Mouse (Mus musculus): ENCODE measurements around the gene Gne.
A peak's percentile ranks its signal among the peaks of the same experiment; 100 is the strongest.
"Not testable (repeated sequence)": the region's sequence is repeated elsewhere in the genome, so short reads cannot be mapped to it uniquely, and the experiment has no call there.

Gne gene

DNA sequence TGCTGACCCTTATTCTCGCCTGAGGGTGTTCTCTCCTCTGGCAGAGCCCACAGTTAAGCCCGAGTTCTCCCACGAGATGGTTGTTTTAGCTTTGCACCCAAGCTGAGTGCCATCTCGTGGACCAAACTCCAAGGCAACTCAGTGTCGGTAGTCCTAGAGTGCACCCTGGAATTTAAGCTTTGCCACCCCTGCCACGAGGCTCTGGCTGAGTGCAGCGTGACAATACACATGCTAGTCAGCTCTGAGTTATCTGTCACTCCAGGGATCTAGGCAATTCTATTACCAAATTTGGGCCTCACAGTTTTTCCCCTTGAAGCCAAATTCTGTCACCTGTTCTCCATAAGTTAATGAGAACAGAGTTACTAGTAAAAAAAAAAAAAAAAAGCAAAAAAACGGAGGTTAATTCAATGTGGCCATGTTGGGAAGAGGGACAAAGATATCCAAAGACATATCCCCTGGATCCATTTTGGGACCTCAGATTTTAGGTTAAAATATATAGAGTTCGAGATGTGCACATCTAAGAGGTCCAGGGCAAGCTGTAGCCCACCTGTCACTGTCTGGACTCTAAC, 11.0 kb downstream of the Gne start:
- no peak for DNase-seq (ENCODE audit: low read depth, low spot score)

DNA sequence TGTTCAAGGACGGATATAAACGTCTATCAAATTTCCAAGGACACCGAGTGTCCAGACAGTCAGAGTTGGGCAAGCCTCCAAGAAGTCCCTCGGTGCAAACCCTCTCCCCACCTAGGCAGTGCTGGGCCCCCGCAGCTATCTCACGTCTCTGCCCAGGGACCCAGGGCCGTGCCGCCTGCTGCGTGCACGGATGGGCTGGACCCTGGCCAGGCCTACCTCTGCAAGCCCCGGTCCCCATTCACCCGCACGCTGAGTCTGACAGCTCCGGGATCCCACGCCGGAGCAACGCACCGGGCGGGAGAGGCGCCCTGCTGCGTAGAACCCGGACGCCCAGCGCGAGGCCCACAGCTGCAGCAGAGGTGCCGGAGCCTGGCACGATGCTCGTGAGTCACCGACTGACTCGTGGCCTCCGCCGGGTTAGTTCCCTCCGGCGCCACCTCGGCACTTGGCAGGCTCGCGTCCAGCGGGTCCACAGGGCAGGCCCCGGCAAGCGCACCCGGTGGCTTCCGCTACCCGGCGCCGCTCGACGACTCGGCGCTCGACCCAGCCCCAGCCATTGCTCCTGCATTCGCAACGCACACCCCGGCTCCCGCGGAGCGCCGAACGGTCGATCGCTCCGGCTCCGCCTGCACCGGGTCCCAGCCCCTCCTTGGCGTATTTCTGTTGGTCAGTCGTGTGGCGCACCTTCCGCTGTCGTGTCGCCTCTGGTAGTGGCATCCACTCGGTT, 11.7 kb downstream of the Gne start:
- DNase-seq (ENCODE audit: low read depth, low spot score), result peak; percentile 75

DNA sequence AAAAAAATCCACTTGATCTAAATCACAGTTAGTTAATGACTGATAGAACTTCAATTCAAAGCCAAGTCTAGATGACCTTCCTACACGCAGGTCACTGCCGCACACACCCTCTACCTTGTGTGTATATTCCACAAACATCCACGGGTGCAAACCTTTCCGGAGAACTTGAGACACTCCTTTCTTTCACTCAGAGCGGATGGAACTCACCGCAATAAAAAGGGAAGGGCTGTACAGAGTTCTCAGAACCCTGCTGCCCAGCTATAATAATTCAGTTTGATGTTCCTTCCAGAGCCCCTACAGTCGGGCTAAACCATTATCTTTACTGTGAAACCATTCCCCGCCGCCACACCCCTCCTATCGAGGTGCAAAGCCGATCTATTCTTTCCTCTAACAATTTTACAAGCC, 12.2 kb downstream of the Gne start:
- DNase-seq (ENCODE audit: low read depth, low spot score), result no peak

DNA sequence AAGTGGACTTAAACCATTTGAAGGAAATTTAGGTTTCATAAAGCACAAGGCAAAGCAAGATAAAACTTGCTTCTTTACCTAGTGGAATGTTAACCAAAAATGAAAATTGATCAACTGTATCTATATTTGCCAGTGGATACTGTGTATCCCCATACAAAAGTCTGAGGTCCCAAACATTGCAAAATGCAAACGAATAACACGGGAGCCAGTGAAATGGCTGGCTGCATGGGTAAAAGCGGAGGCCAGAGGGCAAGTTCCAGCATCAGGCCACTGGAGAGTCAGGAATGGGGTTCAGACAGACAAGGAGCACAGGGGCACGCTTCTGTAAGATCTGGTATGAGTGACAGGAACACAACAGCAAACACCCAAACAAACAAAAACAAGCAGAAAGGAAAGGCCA, 13.3 kb downstream of the Gne start:
- no peak for DNase-seq (ENCODE audit: low read depth, low spot score)

DNA sequence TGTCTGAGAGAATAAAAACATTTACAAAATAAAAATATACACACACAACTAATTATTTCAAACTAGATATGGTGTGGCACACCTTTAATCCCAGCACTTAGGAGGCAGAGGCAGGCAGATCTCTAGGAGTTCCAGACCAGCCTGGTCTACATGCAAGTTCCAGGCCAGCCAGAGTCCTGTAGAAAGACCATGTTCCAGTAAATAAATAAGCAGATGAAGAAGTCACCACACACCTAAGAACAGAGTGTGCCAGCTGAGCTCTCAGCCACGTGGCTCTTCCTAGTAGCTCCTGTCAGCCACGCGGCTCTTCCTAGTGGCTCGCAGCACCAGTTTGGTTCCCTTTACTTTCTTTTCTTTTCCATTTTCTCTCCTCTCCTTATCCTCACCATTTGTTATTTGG, 14.6 kb downstream of the Gne start:
- no peak for DNase-seq (ENCODE audit: low read depth, low spot score)

DNA sequence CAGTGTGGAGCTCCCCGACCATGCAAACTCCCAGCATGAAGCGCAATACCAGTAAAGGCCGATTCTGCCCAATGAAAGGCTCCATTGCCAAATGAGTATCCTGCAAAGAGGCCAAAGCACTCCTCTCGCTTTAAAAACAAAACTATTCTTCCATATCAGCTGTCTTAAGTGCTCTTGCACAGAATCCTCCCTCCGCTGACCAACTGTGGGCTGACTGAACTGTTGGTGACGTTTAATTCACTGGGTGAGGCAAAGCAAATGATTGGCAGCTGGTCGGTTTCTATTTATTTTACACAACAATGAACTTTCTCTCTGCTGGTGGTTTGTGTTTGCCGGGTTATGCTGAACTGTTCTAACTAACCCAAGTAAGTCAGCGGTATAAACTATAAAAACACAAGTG, 15.2 kb downstream of the Gne start:
- DNase-seq (ENCODE audit: low read depth, low spot score), result no peak

DNA sequence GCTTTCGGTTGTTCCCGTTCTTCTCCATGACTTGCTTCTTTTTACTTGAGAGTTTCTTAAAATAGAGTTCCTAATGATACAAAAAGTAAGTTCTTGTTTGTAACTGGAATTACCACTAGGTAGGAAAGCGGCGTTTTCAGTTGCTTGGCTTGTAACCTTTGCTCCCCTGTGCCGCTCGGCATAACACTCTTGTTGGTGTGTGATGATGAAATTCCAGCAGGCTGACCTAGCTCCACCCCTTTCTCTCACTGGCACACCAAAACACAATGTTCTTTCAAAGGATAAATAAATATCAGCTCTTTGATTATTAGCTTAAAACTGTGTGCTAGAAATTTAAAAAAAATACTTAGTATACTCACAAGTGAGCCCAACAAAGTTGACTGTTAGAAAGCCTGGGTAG, 17.1 kb downstream of the Gne start:
- DNase-seq (ENCODE audit: low read depth, low spot score), result no peak

DNA sequence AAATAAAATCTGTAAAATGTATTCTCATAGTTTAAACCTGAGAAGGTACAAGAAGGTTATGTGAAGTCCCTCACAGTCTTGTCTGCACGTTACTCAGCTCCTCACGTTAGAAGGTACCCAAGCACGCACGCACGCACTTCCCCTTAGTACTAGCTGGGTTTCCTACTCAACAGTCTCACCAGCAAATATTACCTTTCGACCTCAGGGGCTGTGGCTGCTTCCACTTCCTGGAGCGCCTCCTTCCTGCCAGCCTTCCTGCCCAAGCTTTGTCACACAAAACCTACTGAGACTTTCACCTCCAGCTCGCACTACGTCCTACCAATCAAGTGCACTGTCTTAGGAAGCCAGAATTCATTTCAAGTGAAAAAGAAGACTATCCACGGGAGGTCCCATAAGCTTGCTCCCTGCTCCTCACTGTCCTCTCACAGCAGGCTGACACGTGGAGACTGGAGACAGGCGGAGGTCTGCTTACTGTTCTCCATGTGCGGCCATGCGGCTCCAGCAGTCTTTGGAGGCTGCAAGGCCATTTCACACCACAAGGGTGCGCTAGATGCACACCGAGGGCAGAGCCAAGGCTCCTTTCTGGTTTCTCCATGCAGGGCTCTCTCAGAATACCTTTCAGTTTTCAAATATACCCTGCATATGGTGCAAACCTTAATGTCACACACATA, 18.5 kb downstream of the Gne start:
- DNase-seq (ENCODE audit: low read depth, low spot score), result peak; percentile 42

DNA sequence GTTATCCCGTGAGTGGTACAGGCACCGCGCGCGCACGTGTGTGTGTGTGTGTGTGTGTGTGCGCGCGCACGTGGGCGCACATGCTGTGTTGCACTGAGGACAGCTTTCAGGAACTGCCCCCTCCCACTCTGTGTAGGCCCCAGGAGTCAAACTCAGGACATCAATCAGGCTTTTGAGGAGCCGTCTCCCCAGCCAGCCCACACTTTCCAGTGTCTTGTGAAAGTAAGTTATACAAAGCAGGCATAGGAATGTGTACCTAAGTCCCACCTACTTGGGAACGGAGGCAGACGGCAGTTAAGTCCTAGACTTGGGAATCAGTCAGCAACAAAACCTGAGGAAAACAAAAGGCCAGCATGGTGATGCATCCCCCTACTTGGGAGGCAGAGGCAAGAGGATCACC, 21.2 kb downstream of the Gne start:
- no peak for DNase-seq (ENCODE audit: low read depth, low spot score)

DNA sequence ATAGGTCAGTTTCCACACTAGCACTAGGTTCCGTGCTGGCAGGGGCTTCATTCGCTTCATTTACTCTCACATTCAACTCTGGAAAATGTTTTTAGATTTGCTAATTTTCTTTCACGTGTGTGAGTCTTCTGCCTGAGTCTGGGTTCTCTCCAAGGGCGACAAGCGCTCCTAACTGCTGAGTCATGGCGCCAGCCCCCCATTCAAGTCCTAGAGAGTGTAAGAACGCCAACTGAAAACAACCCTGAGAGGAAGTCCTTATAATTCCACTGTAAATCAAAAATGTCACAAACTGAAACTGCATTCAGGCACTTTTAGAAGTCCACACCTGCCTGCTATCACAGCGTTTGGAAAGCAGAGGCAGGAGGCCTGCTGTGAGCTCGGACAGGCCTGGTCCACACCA, 21.9 kb downstream of the Gne start:
- no peak for DNase-seq (ENCODE audit: low read depth, low spot score)

DNA sequence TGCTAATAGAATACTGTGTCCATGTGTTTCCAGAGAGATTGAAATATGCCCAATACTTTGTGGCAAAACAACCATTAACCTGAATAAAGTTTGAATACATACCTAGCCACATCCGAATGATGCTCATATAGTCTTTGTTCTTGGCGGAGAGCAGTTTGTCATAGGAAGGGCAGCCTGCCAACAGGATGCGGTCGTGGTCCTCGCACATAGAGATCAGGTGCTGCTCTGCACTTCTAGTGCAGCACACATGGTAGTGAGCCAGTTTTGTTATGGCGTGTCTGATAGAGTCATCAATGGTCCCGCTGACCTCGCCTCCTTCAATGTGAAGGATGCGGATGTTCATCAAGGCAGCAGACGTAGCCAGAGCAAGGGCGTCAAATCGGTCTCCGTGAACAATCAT, 24.3 kb downstream of the Gne start:
- no peak for DNase-seq (ENCODE audit: low read depth, low spot score)

DNA sequence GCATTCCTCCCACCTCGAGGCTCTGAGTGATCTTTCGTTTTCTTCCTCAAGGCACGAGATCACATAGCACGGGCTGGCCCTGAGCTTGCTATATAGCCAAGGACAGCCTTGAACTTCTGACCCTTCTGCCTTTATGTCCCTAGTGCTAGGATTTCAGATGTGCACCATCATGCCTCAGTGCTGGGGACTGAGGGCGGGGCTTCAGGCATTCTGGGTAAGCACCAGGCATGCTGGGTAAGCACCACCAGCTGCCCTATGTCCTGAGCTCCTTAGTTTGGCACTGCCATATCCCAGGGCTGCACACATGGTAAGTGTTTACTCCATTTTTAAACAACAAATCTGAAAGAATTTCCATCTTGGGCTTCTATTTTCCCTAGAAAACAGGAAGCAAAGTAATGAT, 34.2 kb downstream of the Gne start:
- DNase-seq (ENCODE audit: low read depth, low spot score), result no peak

DNA sequence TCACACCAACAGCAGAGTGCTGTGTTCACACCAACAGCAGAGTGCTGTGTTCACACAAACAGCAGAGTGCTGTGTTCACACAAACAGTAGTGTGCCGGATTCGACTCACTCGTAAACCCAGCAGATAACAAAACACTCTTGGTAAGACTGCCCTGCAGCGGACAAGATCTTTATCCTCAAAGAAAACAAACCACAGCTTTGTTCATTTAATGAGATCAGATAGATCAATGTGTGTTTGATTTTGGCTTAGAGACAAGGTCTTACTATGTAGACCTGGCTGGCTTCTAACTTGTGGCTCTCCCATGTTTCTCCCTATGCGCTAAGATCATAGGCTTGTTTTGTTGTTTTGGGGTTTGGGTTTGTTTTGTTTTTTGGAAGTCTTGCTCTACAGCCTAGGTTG, 37.9 kb downstream of the Gne start:
- no peak for DNase-seq (ENCODE audit: low read depth, low spot score)

DNA sequence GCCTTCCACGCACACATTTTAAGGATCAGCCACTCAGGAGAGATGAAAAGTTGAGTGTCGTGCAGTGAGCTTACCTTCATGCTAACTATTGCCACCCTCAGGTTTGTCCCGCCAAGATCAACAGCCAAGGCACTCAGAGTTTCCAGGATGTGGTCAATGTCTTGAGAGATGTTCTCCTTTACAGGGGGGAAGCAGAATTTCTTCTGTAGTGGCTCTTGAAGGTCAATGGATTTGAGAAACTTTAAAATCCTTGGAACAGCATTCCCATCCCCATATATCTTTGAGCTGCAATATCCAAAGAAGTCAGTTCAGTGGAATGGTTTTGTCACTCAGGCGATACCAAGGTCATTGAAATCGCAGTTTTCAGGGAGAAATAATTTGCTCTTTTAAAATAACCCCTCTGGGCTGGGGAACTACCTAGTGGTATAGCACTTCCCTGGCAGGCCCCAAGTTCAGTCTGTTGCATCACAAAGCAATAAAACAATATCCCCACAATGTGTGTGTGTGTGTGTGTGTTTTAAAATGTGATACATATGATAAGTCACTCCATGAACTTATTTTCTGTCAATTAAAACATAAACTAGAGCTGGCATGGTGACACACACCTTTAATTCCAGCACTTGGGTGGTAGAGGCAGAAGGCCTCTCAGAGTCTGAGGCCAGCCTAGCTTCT, 39.2 kb downstream of the Gne start:
- no peak for DNase-seq (ENCODE audit: low read depth, low spot score)

DNA sequence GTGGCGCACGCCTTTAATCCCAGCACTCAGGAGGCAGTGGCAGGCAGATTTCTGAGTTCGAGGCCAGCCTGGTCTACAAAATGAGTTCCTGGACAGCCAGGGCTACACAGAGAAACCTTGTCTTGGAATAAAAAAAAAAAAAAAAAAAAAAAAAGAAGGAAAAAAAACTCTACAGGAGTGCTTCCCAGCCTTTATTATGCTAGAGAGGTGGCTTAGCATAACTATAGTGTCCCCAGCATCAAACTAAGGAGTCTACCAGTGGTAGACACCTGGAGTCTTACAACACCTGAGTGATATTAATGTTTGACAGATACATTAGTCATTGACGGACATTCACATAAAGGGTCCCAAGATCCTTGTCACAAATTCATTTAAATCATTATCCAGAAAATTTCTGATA, 40.8 kb downstream of the Gne start:
- not testable (repeated sequence) for DNase-seq (ENCODE audit: low read depth, low spot score)

DNA sequence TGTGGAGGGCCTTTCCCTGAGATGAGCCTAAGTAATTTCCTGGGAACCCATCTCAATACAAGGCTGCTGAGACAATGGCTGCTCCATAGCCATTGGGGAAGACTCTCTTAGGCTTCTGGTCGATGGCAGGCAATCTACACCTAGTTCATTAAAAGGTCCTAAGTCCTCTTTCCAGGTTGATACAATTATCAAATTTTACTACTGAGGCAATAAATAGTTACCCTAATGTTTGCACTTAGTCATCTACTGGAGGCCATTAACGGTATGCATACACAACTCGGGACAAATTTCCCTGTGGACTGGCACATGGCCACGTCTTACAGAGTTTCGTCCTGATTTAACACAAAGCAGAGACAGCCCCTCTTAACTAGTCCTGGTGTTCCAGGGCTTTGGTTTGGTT, 41.5 kb downstream of the Gne start:
- no peak for DNase-seq (ENCODE audit: low read depth, low spot score)

DNA sequence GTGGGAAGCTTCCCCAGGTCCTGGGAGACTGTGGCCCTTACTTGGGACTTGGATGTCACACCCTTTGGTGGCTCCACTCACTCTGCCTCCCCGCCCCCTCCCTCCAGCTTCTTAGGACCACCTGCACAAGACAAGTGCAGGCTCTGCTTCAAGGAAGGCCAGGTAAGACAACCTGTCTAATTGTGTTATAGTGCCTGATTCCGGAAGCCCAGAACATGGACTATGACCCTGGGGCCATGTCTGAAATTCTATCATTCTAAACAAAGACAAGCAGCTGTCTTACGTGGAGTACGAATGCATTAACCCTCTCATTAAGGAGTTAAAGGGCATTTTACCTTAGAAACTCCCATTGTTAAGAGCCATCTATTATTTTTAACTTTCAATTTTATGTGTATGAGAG, 43.2 kb downstream of the Gne start:
- no peak for DNase-seq (ENCODE audit: low read depth, low spot score)

DNA sequence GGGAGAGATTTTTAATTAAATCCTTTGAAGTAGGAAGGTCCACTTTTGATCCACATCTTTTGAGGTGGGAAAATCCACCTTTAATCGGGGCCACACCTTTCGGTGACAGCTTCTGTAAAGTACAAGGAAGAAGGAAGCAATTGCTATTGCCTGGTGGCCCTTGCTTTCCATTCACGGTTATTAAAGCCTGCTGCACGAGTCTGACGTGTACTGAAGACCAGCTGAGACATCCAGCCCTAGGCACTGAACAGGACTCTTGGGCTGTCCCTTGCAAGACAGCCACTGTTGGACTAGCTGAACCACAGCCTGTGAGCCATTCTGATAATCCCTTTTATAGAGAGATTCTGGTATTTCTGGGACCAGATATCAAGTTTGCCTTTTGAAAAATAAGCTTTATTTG, 47.5 kb downstream of the Gne start:
- no peak for DNase-seq (ENCODE audit: low read depth, low spot score)

DNA sequence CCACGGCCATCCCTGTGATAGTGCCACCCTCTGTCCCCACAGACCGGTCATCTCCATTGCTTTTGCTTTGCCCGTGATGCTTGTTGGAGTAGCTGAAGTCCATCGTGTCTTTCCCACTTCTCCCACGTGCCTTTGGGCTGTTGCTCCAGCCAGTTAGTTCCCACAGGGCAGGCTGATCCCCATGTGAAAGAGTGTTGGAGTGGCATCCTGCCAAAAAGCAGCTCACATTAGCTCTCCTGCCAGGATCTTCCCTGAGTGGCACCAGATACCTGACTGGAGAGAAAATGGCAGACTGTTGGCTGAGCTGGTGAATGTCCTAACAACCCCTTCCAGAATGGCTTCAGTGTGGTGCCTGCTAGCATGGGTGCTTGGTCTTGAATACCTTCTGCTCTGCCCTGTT, 52.5 kb downstream of the Gne start:
- DNase-seq (ENCODE audit: low read depth, low spot score), result no peak

DNA sequence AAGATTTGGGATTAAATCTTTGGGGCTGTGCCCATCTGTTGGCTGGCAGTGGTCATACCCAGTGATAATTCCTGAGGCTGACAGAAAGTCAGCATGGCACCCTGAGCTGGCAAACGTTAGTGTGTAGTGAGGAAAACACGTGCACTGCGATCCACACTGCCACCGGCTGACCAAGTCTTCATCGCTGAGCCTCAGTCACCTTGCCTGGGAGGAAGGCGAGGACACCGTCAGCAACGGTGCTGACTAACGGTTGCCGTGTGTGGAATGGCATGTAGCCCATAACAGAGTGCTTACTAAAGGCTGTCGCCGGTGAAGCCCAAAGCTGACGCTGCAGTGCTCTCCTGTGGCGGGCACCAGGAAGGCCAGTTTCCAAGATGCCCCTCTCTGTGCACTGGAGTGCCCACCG, 54.3 kb downstream of the Gne start:
- no peak for DNase-seq (ENCODE audit: low read depth, low spot score)

DNA sequence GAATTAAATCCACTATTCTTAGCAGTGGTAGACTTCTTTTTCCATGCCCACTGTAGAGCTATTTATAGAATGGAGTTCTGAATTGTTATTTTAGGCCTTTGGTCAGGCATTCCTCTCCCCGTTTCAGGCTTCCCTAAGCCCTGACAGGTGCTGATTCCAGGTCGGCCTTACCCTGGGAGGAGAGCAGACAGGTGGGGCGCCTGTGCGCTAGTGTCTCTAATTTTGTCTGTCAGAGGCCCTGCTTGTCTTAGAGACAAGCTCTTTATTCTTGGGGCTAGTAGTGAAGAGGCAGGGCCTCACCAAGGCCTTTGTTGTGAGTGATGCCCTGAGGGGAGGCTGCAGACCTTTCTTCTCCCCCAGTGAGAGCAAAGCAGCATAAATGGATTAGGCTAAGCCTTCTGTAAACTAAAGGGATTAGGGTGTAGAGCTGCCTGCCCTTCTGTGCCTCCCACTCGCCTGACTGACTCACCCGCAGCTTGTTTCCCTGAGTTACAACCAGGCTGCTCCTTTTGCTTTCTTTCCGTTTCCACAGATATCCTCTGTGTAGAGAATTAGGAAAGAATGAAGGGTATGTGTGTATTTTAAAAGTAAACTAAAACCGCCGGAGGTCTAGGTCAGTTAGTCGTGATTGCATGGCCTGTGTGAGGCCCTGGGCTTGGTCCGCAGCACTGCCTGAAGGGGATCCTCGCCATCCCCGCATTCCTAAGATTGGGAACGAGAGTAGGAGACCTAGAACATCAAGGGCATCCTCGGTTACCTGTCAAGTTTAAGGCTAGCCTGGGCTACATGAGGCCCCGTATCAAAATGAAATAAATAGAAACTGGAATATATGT, 55.5 kb downstream of the Gne start:
- peak; percentile 79 for DNase-seq (ENCODE audit: low read depth, low spot score)

DNA sequence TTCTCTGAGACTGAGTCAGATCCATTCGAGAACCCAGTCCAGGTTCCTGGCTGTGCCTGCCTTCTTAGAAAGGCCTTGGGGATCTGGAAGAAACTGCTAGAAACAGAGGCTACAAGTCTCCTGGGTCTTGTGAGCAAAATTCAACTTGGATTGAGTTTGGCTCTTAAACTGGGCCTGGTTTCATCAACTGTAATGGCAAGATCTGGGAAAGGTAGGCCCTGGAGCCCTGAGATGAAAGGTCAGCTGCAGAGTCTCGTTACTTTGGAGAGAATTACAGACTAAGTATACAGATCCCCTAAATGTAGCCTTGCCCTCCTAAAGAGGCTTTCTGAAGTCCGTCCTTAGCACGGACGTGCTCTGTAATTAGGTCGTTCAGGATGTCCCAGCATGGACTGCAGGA, 58.4 kb downstream of the Gne start:
- DNase-seq (ENCODE audit: low read depth, low spot score), result no peak

All from retina, adult 2 months (tissue).